ENCODE assay signal across 23 mouse cellular contexts in the genomic region with DNA sequence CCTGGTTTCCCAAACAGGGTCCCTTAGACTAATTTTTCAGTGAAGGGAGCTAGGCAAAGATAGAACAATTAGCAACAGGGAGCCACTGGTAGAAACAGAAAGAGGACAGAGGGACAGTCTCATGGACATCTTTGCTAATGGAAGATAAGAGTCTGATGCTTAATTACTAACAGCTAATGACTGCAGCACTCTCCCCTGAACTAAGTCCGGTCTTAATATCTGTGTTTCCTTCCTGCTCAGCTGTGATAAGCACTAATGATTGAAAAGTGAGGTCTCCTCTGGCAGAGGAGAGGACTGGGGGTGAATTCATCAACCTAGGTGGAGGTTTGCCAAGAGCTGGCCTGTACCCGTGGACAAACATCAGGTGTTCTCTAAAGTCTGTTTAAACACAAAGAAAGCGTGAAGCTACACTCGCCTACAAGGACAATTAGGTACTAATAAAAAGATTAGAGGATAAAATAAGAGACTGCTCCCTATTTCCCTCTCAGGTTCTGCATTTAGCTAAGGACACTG.
DNase-seq lines count a peak whose midpoint lies in the region; ATAC-seq and TF ChIP-seq lines count a peak whose summit lies in the region.
"Had no signal": no experiment of that assay in that cellular context is flagged by ENCODE, and none has a peak within 500 bp of the region (broad histone marks: within the 10 kb centered on the region; RNA-seq: fewer than 3 reads in every experiment).

No protein-coding gene starts in this region.

- no peaks in the 10 kb centered on the region for H3K36me3 ChIP-seq in liver, postnatal 0 days (replicated peaks; ENCODE audit: insufficient read depth, low read length)
- H3K36me3 ChIP-seq in liver, embryonic 12.5 days: no peaks in the 10 kb centered on the region
- no peaks in the 10 kb centered on the region for H3K36me3 ChIP-seq in intestine, embryonic 16.5 days (ENCODE audit: control insufficient read depth, insufficient read depth, low read length)
- no peaks in the 10 kb centered on the region for H3K36me3 ChIP-seq in stomach, embryonic 16.5 days (ENCODE audit: control insufficient read depth, insufficient read depth, low read length)
- no peaks in the 10 kb centered on the region for H3K36me3 ChIP-seq in midbrain, embryonic 11.5 days (ENCODE audit: control insufficient read depth, insufficient read depth, low read length)
- H3K36me3 ChIP-seq: embryonic facial prominence, embryonic 12.5 days; embryonic facial prominence, embryonic 15.5 days; forebrain, embryonic 15.5 days had no signal

- peak; percentile 32 for DNase-seq in liver, postnatal 0 days
- no peak for DNase-seq in midbrain, embryonic 11.5 days (ENCODE audit: low spot score, missing footprints)
- no peak for DNase-seq in layer of hippocampus, adult 2 months (ENCODE audit: low spot score in 2 of 2)
- DNase-seq in cerebellum, postnatal 36 days: no peak
- DNase-seq: adrenal gland, postnatal 14 days; cerebellum, adult 11-12 months; cerebellum, adult 8-10 months; cerebellum, postnatal 10 days; gastrocnemius, postnatal 10 days; gastrocnemius, postnatal 36 days; heart, adult 2 months; heart, postnatal 14 days; heart, postnatal 4 days had no signal

- H3K9me3 ChIP-seq in liver, postnatal 0 days (ENCODE audit: low read length): no peaks in the 10 kb centered on the region
- no peaks in the 10 kb centered on the region for H3K9me3 ChIP-seq in liver, embryonic 12.5 days (replicated peaks)
- H3K9me3 ChIP-seq in intestine, embryonic 16.5 days (ENCODE audit: control insufficient read depth, low read length): no peaks in the 10 kb centered on the region
- no peaks in the 10 kb centered on the region for H3K9me3 ChIP-seq in stomach, embryonic 16.5 days (replicated peaks; ENCODE audit: control insufficient read depth, low read length)
- H3K9me3 ChIP-seq in midbrain, embryonic 11.5 days (ENCODE audit: control insufficient read depth, low read length): no peaks in the 10 kb centered on the region
- H3K9me3 ChIP-seq: embryonic facial prominence, embryonic 12.5 days; embryonic facial prominence, embryonic 15.5 days; forebrain, embryonic 15.5 days; heart, embryonic 10.5 days; heart, embryonic 13.5 days had no signal

- TF ChIP-seq EP300 in liver, postnatal 0 days (IDR thresholded peaks at IDR 0.05; ENCODE audit: low read depth): no peak

- H3K4me3 ChIP-seq in liver, postnatal 0 days (ENCODE audit: low read depth, low read length): no peak overlapping the region
- H3K4me3 ChIP-seq in liver, embryonic 12.5 days: no peak overlapping the region
- H3K4me3 ChIP-seq in intestine, embryonic 16.5 days (ENCODE audit: low read length): no peak overlapping the region
- no peak overlapping the region for H3K4me3 ChIP-seq in stomach, embryonic 16.5 days (replicated peaks; ENCODE audit: low read length)
- no peak overlapping the region for H3K4me3 ChIP-seq in midbrain, embryonic 11.5 days (ENCODE audit: low read depth, low read length)
- H3K4me3 ChIP-seq in layer of hippocampus, adult 2 months: no peak overlapping the region
- H3K4me3 ChIP-seq: embryonic facial prominence, embryonic 12.5 days; embryonic facial prominence, embryonic 15.5 days; forebrain, embryonic 15.5 days; heart, adult 2 months; heart, embryonic 10.5 days; heart, embryonic 13.5 days had no signal

- no peak overlapping the region for H3K9ac ChIP-seq in liver, postnatal 0 days (replicated peaks)
- no peak overlapping the region for H3K9ac ChIP-seq in liver, embryonic 12.5 days
- H3K9ac ChIP-seq in intestine, embryonic 16.5 days (ENCODE audit: low read depth, low read length): no peak overlapping the region
- H3K9ac ChIP-seq in stomach, embryonic 16.5 days (ENCODE audit: low read length): no peak overlapping the region
- H3K9ac ChIP-seq in midbrain, embryonic 11.5 days (ENCODE audit: low read length): no peak overlapping the region
- H3K9ac ChIP-seq: embryonic facial prominence, embryonic 12.5 days; embryonic facial prominence, embryonic 15.5 days; forebrain, embryonic 15.5 days; heart, embryonic 13.5 days; hindbrain, embryonic 14.5 days had no signal

- H3K27me3 ChIP-seq in liver, postnatal 0 days (ENCODE audit: insufficient read depth, low read length): no peaks in the 10 kb centered on the region
- no peaks in the 10 kb centered on the region for H3K27me3 ChIP-seq in liver, embryonic 12.5 days (replicated peaks)
- no peaks in the 10 kb centered on the region for H3K27me3 ChIP-seq in intestine, embryonic 16.5 days (replicated peaks; ENCODE audit: control insufficient read depth, insufficient read depth, low read length)
- no peaks in the 10 kb centered on the region for H3K27me3 ChIP-seq in stomach, embryonic 16.5 days (ENCODE audit: control insufficient read depth, insufficient read depth, low read length)
- H3K27me3 ChIP-seq in midbrain, embryonic 11.5 days (ENCODE audit: control insufficient read depth, insufficient read depth, low read length): no peaks in the 10 kb centered on the region
- H3K27me3 ChIP-seq: embryonic facial prominence, embryonic 12.5 days; embryonic facial prominence, embryonic 15.5 days; forebrain, embryonic 15.5 days; heart, embryonic 13.5 days had no signal

- 30% methylated on average over 4 of the region's 4 CpGs for WGBS in liver, postnatal 0 days (ENCODE audit: insufficient replicate concordance)
- 55% methylated on average over 4 of the region's 4 CpGs for WGBS in liver, embryonic 12.5 days (ENCODE audit: insufficient replicate concordance)
- 44% methylated on average over 4 of the region's 4 CpGs for WGBS in intestine, embryonic 16.5 days
- WGBS in stomach, embryonic 16.5 days: 36% methylated on average over 4 of the region's 4 CpGs
- WGBS in midbrain, embryonic 11.5 days: 87% methylated on average over 4 of the region's 4 CpGs

- H3K4me1 ChIP-seq in liver, postnatal 0 days (ENCODE audit: insufficient read depth): 0 out of 2 replicates have a peak, but pooled peaks cover 5% of the 10 kb centered on the region
- peaks cover 5% of the 10 kb centered on the region; the same call in 1 of the 2 replicates for H3K4me1 ChIP-seq in liver, embryonic 12.5 days
- peaks cover 2% of the 10 kb centered on the region; the same call in 1 of the 2 replicates for H3K4me1 ChIP-seq in intestine, embryonic 16.5 days (ENCODE audit: control insufficient read depth, insufficient read depth, low read length)
- 0 out of 2 replicates have a peak, but pooled peaks cover 4% of the 10 kb centered on the region for H3K4me1 ChIP-seq in stomach, embryonic 16.5 days (ENCODE audit: control insufficient read depth, insufficient read depth, low read length)
- H3K4me1 ChIP-seq in midbrain, embryonic 11.5 days (ENCODE audit: control insufficient read depth, insufficient read depth, low read length): no peaks in the 10 kb centered on the region
- H3K4me1 ChIP-seq: embryonic facial prominence, embryonic 15.5 days; forebrain, embryonic 15.5 days had no signal

- no peak for ATAC-seq in liver, postnatal 0 days
- ATAC-seq in liver, embryonic 12.5 days: no peak
- ATAC-seq in intestine, embryonic 16.5 days: peak; percentile 53
- ATAC-seq in stomach, embryonic 16.5 days (ENCODE audit: insufficient read depth, low FRiP score): peak; percentile 47
- ATAC-seq in midbrain, embryonic 11.5 days (ENCODE audit: low FRiP score): no peak
- ATAC-seq: forebrain, embryonic 15.5 days; hindbrain, postnatal 0 days had no signal

- H3K27ac ChIP-seq in liver, postnatal 0 days (ENCODE audit: low read depth): no peak overlapping the region
- H3K27ac ChIP-seq in liver, embryonic 12.5 days: no peak overlapping the region
- H3K27ac ChIP-seq in intestine, embryonic 16.5 days (ENCODE audit: low read length): no peak overlapping the region
- H3K27ac ChIP-seq in stomach, embryonic 16.5 days (ENCODE audit: low read length): no peak overlapping the region
- H3K27ac ChIP-seq in midbrain, embryonic 11.5 days (ENCODE audit: low read depth, low read length): no peak overlapping the region
- H3K27ac ChIP-seq in layer of hippocampus, adult 2 months: no peak overlapping the region
- H3K27ac ChIP-seq: embryonic facial prominence, embryonic 12.5 days; embryonic facial prominence, embryonic 15.5 days; forebrain, embryonic 15.5 days; heart, adult 2 months; heart, embryonic 10.5 days; heart, embryonic 13.5 days; hindbrain, embryonic 14.5 days; hindbrain, postnatal 0 days had no signal

- TF ChIP-seq CTCF in liver, postnatal 0 days (IDR thresholded peaks at IDR 0.05; ENCODE audit: low read depth): no peak
- no peak for TF ChIP-seq CTCF in layer of hippocampus, adult 2 months (conservative IDR thresholded peaks at IDR 0.05)

- H3K4me2 ChIP-seq in liver, postnatal 0 days (ENCODE audit: low read depth, low read length): no peak overlapping the region
- no peak overlapping the region for H3K4me2 ChIP-seq in liver, embryonic 12.5 days
- no peak overlapping the region for H3K4me2 ChIP-seq in intestine, embryonic 16.5 days (ENCODE audit: low read depth, low read length)
- no peak overlapping the region for H3K4me2 ChIP-seq in stomach, embryonic 16.5 days (ENCODE audit: low read depth, low read length)
- H3K4me2 ChIP-seq in midbrain, embryonic 11.5 days: no peak overlapping the region
- H3K4me2 ChIP-seq: embryonic facial prominence, embryonic 12.5 days; embryonic facial prominence, embryonic 15.5 days; forebrain, embryonic 15.5 days; heart, embryonic 13.5 days; hindbrain, embryonic 14.5 days had no signal

Comparison
In these comparisons a context has a peak if more than half of its experiments do, and no peak if none do; other contexts are left out.
1. ATAC-seq: peak in intestine, embryonic 16.5 days (single experiment) and stomach, embryonic 16.5 days (single experiment); none in liver, postnatal 0 days (single experiment), liver, embryonic 12.5 days (single experiment) and midbrain, embryonic 11.5 days (single experiment).